Mouse (Mus musculus) c-Kit-positive CD71-positive TER-119-positive erythroid progenitor cells, embryonic 14.5 days (primary cell): ENCODE measurements around the gene Chtf18.

Source experiments
- DNase-seq: peaks from one replicate; pipeline ENCODE4 v3.0.0-alpha.2; 2013; ENCODE audit warnings: low spot score

Gene Chtf18

DNA sequence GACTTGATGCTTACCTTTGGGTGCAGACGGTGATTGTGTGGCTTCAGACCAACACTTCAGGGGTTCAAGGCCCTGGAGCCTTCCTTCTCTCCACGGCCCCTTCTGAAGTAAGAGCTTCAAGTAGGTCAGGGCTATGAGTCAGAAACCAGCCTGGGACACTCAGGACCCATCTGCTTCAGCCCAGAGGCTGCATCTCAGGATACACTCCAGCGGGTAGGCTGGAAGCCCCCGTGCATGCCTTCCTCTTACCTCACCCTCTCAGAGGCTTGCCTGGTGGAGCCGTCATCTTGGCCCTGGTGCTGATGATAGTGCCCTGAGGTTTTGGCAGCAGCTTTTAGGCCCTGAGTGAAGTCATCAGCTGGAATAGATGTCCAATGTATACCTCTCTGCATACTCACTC is 8.0 kb upstream of the Chtf18 start:
- no peak for DNase-seq

DNA sequence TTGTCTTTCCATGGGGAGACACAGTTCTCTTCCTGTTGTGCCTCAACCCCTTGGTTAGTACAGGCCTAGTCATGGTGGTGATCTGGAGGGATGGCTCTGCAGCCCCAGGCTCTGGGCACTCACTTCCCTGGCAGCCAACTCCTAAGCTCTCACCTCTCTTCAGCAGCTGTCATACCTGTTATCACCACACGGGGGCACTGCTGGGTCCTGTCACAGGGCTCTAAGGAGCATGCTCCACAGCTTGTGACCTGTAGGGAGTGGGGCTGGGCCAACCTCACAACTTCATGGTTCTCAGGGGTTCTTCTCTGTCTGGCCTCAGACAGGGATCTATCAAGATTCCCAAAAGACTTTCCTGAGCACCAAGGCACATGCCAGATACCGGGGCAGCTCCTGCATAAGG is 4.9 kb upstream of the Chtf18 start:
- peak; percentile 82 for DNase-seq

DNA sequence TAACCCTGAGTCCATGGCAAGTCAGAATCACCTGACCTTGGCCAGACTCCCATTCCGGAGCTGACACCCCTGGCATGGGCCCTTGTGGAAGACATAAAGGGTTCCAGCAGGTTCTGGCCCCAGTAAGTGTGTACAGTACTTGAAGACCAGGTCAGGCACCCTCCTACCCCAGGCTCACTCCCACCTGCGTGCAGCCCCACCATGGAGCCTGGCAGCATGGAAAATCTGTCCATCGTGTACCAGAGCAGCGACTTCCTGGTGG is 721 bp upstream of the Chtf18 start:
- no peak for DNase-seq

DNA sequence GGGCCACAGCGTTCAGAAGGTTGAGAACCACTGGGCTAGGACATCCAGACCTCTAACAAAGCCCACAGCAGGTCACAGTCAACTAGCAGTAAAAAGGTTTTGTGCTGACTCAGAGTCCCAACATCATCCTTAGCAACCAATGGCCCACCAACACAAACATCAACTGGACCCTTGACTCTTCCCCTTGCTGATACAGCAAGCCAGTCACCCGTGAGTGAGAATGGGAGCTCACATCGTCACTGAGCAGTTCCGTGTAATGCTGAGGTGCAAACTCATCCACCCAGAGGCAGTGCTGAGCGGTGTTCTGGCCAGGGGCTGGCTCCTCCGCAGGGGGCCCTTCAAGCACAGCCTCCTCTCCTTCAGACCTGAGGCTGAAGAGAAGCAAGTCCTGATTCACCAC is 2.0 kb downstream of the Chtf18 start:
- DNase-seq, result no peak

DNA sequence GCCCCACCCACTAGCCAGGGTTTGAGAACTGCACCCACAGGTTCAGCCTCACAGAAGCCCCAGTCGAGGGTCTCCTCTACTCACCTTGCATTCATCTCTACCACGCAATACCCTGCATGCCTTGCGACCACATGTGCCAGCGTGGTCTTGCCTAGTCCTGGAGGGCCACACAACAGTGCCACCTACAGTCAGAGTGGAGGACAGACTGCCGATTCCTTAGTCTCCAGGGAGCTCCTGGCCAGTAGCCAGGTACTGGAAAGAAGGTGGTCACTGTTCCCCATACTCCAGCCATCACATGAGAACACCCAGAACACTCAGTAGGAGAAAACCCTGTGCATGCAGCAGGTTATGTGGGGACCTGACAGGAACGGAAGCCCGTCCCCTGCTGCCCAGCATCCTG is 3.3 kb downstream of the Chtf18 start:
- DNase-seq, result no peak

DNA sequence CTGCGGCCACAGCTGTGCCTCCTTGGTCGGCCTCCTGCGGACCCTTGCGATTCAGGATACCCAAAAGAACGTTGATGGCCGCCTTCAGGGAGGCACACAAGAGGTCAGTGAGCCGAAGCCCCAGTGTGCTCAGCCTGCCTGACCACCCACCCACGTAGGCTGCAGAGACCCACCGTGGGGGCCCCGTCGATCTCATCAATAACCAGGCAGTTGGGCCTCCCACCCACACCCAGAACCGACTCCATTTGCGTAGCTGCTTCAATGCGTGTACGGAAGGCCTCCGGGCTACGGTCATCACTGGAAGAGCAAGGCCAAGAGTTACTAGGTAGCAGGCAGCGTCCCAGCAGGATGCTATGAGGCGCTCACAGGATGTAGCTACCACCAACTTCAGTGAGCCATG is 3.7 kb downstream of the Chtf18 start:
- no peak for DNase-seq

DNA sequence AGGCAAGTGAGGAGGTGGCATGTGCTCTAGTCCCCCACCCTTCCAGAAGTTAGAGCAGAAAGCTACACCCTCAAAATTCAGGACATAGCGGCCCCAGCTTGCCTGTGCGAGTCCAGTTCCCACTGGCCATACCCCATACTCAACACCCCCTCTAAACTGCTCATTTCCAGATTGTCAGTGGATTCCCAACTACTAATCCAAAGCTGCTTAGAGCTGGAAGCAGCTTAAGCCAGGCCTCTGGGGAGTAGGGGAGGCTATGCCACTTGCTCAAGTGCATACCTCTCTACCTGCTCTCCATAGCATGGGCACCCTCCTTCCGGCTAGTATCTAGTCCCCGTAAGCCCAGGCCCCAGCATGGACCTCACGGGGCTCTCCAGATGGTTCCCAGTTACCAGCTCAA is 5.7 kb downstream of the Chtf18 start:
- no peak for DNase-seq

DNA sequence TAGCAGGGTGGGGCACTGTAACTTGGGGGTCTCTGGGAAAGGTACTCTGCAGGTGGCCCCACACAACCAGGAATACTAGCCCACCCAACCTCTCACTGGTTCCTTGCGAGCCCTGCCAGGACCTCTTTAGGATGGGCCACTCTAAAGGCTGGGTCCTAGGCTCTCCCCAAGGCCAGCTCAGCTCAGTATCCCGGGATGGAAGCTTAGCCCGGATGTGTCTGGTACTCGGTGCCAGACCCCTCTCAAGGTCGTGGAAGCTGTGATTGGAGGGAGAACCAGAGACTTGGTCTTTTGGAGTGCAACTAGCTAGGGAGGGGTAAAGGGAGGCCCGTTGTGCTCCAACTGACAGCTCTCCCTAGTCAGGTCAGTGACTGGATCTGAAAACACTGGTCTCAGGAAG is 9.5 kb downstream of the Chtf18 start:
- DNase-seq, result no peak

DNA sequence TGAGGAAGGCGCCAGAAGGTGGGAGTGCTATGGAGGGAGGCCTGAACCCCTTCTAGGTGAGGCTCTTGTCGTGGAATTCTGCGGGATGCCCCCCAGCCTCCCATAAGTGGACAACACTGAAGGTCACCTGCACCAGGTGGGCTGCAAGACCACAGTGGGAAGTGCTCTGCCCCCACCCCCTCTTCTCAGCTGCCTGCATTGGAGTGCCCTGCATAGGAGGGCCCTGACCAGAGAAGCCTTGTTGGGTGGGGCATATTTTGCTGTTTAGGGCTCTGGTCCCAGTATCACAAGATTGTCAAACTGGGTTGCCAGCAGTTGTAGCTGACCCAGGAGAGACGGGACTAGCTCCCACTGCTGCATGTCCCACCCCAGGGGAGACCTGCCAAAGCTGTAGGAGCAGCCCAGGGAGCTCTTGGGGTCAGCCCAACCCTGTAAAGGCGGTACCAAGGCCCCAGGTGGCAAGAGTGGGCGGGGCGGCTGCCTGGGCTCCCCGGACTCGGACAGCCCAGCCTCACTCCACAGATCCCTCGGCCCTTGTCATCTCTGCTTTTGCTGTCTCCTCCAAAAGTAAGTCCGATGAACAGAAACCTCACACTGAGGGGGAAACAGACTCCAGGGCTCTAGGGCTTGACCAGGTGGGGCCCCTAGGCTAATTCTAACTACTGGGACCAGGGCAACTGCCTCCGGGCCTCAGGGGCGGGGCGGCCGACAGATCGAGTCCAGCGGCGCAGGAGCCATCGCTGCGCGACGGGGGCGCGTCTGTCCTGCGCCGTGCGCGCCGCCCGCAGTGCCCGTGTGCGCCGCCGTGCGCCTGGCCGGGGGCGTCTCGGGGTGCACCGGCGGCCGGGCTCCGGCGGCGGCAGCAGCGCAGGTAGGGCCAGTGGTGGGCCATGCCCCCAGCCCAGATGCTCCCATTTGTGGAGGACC is 10.2 kb downstream of the Chtf18 start, which contains the start of gene Gng13:
Gng13 (plus strand) TSS at position 461 of the 927 bp plus-strand sequence.
- no peak for DNase-seq

DNA sequence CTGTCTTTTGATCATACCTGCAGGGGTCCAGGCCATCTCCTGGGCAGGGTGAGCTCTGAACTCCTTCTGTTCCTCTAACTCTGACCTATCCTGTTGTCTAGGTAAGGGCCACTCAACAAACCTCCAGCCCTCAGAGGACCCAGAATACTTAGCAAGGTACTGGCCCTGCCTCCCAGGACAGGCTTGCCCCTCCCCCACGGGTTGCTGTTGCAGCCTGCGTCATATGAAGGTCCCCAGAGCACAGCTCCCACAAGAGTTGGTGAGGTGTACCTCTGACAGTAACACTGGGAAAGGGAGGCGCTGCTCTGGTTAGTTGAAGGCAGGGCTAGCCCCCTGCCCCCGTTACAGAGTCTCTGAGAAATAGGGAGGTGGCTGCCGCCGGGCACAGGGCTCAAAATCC is 11.1 kb downstream of the Chtf18 start:
- no peak for DNase-seq

DNA sequence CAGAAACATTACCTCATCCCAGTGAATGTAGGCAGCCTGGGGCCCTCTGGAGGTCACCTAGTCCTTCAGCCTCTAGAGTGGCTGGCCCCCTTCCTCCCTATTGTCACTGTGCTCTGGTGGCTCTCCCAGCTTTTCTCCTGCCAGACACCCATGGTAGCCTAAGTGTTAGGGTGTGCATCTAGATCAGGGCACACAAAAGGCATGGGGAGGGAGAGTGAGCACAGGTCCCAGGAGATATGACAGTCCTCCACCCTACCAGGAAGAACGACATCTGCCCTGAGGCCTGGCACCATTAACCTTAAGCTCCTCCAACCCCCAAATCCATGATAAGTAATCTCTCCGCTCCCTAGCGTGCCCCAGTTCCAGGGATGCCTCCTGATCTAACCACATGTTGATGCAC is 11.6 kb downstream of the Chtf18 start:
- no peak for DNase-seq

DNA sequence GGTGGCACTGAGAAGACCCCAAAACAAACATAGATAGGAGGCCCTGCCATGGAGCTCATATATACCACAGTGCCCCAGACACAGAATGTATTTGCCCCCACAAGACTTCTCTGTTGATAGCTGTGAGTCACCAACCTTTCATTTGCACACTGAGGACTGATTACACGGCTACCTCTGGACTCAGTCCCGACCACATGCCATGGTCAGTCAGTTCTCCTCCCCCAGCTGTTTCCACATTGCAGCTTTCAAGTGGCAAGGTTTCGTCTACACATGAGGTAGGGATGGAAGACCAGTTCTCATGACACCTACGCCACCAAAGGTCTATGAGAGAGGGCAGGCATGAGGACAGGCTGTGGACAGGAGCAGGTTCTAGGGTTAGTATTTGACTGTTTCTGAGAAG is 16.1 kb downstream of the Chtf18 start:
- no peak for DNase-seq

DNA sequence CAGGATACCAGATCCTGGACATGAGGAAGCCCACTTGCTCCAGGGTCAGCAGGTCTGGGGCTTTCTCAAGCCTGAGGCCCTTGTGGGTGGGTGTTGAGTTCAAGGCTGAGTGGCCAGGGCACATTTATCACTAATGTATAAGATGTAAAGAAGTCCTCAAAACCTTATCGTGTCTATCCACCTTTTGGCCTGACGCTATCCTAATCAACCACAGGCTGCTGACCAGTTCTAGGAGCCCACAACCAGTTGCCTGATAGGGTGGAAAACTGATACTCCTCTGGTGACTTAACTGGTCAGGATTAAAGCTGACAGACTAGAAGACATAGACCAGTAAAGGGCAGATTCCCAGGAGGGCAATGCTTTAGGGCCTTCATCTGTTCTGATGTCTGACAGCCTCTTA is 17.2 kb downstream of the Chtf18 start:
- DNase-seq, result no peak

DNA sequence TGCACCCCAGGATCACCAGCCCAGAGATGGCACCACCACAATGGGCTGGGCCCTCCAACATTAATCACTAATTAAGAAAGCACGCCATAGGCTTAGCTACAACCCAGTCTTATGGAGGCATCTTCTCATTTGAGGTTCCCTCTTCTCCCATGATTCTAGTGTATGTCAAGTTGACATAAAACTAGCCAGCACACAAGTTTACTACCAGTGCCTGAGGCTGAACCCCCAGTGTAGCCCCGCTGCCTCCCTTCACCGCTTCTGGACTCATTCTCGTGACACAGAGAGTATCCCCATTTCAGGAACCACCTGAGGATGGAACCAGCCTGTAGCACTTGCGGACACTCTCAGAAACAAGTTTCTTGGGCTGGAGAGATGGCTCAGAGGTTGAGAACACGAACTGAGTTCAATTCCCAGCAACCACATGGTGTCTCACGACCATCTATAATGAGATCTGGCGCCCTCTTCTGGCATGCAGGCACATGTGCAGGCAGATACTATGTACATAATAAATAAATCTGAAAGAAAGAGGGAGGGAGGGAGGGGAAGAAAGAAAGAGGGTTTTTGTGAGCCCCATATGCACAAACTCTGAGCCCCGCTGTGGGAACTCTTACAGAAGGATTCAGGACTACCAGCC is 26.2 kb downstream of the Chtf18 start:
- DNase-seq, result no peak

DNA sequence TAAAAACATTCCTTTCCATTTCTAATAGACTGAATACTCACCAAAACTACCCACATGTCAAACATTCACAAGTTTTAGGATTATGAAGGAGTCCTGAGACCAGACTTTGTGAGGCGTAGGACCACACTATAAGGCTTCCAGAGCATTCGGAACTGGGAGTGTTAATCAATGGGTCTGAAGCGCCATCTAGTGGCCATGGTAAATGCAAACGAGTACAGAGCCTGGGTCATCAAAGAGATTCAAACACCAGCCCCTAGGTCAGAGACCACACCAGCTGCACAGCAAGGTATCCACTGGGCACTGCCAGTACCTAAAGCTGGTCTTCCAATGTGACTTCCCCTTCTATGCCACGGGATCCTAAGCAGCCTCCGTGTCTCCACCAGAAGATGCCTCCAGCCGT is 28.8 kb downstream of the Chtf18 start:
- peak; percentile 70 for DNase-seq

DNA sequence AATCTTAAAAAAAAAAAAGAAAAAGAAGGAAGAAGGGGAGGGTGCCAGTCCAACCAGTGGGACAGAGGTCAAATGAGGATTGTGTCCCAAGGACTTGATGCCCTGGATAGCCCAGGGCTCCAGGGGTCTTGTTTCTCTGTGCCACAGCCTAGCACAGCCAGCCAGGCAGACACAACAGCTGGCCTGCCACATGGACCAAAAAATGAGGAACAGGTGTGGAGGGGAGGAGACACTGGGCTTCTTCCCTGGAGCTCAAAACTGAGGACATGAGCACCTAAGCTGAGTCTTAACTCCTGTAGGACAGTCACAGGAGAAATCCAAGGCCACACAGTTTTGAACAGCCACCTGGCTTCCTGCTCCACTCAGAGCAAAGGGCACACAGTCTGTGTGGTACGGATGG is 31.0 kb downstream of the Chtf18 start:
- DNase-seq, result no peak

DNA sequence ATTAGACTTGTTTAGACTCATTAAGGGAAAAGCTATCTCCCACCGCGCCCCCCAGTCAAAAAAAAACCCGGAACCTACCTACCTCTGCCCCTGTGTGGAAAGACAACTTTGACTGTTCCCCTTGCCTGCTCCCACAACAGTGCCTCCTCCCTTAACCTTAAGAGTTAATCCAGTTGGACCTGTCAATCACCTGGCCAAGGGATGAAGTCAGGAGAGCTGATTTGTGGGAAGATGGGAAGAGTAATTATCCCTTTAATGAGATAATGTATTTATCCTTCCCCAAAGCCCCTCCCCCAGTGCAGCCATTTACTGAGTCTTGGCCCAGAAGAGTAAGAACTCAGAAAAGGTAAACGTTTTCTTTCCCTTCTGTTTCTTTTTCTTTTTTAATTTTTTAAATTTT is 38.3 kb downstream of the Chtf18 start:
- no peak for DNase-seq

DNA sequence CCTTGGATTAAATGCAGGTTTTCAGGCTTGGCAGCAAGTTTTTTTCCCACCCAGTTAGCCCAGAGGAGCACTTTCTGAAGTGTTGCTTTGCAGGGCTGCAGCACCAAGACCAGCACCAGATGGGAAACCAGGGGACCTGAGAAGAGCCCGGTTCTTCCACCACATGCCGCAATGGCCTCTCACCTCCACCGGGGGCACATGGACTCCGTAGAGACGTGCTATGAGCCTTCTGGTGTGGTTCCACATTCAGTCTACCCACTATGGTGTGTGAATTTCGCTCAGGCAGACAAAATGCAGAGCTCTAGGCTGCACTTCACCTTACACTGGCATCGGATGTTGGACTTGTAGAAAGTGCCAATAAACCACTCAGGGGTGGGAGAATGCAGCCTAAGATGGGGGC is 40.9 kb downstream of the Chtf18 start:
- no peak for DNase-seq

DNA sequence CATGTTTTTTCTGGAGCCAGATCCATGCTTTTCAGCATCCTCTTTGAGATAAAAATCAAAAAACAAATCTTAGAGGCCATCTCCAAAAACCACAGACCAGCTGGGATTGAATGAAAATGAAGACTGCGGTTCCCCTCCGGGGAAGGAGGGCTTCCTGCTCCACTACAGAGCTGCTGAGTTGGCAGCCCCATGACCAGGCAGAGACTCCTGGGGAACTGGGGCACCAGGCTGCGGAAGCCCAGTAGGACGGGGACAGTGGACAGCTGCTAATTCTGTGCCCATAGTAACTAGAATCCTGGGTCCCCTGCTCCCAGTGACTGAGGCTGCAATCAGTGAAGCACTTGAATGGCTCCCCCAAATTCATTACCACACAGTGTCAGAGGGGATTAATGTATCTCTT is 45.6 kb downstream of the Chtf18 start:
- DNase-seq, result no peak

DNA sequence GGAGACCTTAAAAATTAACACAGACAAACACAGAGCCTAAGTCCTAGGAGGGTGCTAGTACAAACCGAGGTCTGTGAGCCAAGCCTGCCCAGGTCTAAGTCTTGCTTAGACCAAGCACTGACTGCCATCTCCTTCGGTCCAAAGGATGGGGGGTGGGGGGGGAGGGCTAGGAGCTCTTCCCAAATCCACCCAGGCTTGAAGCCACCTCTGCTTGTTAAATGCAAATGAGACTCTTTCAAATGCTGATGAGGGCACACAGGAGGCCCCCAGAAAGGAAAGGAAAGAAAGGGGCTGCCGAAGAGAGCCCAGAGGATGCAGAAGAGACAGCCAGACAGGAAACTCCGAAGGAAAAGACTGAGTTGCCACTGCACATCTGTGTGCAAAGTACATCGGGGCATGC is 47.4 kb downstream of the Chtf18 start:
- DNase-seq, result no peak

DNA sequence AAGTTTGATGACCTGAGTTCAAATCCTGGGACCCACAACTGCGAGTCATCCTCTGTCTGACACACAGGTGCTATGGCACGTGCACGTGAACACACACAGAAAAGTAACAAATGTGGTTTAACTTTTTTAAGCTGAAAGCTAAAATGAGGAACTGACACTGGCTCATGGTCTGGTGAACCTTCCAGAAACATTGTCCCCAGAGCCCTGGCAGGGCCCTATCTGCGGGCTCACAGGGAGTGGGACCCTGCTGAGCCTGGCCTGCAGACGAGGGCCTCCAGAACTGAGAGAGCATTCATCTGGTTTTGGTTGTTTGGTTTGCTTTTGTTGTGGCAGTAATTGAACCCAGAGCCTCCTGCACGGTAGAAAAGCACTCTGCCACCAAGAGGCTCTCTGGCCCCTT is 49.2 kb downstream of the Chtf18 start:
- DNase-seq, result no peak

DNA sequence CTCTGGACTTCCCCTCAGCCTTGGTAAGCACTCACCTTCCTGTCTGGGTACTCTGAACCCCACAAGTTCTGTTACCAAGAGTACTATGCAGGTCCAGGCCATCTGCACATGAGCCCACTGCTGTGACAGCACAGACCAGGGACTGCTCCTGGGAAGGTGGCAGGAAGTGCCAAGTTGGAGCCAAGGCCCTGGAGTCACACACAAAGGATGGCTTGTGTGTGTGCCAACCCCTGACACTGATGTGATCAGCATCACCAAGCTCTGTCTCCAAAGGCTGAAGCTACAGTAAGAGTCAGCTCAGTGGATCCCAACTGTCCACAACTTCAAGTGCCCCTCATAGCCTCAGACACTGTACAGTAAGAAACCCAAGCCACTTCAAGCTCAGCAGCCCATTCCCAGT is 54.2 kb downstream of the Chtf18 start:
- DNase-seq, result no peak
